Mouse (Mus musculus): Measurements from ENCODE around the gene Sarm1. TPM values are rescaled to one million over a fixed set of nuclear protein-coding genes. Genes with fewer than 3 reads are reported as not detected.

The Sarm1 gene
- polyA plus RNA-seq, 1 experiment from 2014 or later = 16.9 TPM

- Histone ChIP-seq H3K4me1 (peaks cover 48% of the 10 kb centered on the region), H3K27ac (replicated peaks) (peak overlapping the region; percentile 42; the same call in 1 of the 2 replicates), H3K36me3 (peaks cover 17% of the 10 kb centered on the region), H3K9me3 (replicated peaks) (no peaks in the 10 kb centered on the region), H3K27me3 (ENCODE audit: low read depth, poor library complexity, severe bottlenecking) (peaks cover 39% of the 10 kb centered on the region), H3K4me3 (no peak overlapping the region)
- DNase-seq (ENCODE audit: low spot score) = no peak
- WGBS = 83% methylated on average over 20 of the region's 20 CpGs
Measured at GRCm38 (mm10) chr11:78501529-78501928, 4.0 kb upstream of the Sarm1 start.

DNA sequence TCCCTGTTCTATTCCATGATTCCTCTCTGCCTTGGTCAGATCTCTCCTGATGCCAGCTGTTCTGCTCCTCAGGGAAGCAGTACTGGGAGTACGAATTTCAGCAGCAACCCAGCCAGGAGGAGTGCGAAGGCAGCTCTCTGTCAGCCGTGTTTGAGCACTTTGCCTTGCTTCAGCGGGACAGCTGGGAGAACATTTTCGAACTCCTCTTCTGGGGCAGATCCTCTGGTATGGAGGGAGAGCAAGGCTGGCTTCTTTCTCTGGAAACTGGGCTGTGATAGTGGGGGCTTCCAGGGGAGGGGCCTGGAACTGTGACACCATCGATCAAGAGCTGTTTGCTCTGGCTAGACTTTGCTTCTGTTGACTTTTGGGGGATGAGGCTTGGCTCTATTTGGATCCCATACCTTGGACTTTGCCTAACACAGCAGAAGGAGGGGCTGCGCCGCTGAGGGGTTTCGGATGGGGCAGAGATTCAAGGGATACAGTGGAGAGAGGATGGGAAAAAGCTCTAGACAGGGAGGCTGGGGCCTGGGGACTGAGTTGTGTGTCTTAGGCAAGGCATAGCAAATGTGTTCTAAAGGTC, 3.2 kb upstream of the Sarm1 start:
- H3K4me3 ChIP-seq = peak overlapping the region; percentile 73
- peaks cover 9% of the 10 kb centered on the region for H3K36me3 ChIP-seq
- 83% methylated on average over 9 of the region's 9 CpGs for WGBS
- H3K9me3 ChIP-seq (replicated peaks) = no peaks in the 10 kb centered on the region
- peak overlapping the region; percentile 80 for H3K27ac ChIP-seq (replicated peaks)
- H3K4me1 ChIP-seq = peaks cover 56% of the 10 kb centered on the region
- DNase-seq (ENCODE audit: low spot score) = no peak
- H3K27me3 ChIP-seq (ENCODE audit: low read depth, poor library complexity, severe bottlenecking) = peaks cover 47% of the 10 kb centered on the region

GRCm38 (mm10) chr11:78499543-78499942, 2.0 kb upstream of the Sarm1 start:
- 45% methylated on average over 16 of the region's 16 CpGs for WGBS
- H3K9me3 ChIP-seq (replicated peaks) = no peaks in the 10 kb centered on the region
- no peak for DNase-seq (ENCODE audit: low spot score)
- H3K27me3 ChIP-seq (ENCODE audit: low read depth, poor library complexity, severe bottlenecking) = peaks cover 59% of the 10 kb centered on the region
- H3K4me1 ChIP-seq = peaks cover 59% of the 10 kb centered on the region
- H3K27ac ChIP-seq (replicated peaks) = peak overlapping the region; percentile 80
- H3K4me3 ChIP-seq = peak overlapping the region; percentile 73
- no peaks in the 10 kb centered on the region for H3K36me3 ChIP-seq

DNA sequence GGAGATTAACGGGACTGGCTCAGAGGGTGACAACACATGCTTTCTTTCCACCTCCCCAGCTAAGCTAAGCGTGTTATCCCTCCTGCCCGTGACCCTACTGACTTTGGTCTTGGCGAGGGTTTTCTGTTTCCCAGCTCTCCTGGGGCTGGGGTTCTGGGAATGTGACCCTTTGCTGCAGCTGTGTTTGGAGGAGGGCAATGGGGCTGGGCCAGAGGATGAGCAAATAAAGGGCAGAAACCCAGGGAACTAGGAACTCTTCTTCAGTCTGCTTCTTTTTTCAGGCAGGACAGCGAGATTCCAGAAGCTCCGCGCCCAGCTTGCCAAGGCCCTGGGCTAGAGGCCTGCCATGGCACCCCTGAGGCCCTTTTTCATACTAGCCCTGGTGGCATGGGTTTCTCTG, 1.4 kb upstream of the Sarm1 start, which contains the start of gene Vtn:
Vtn (plus strand) TSS at position 88 of the 400 bp plus-strand sequence.
- Histone ChIP-seq H3K27ac (replicated peaks) (peak within 1 kb of the TSS; percentile 80), H3K36me3 (no peaks in the 10 kb centered on the region), H3K27me3 (ENCODE audit: low read depth, poor library complexity, severe bottlenecking) (peaks cover 64% of the 10 kb centered on the region), H3K4me3 (peak within 1 kb of the TSS; percentile 73), H3K4me1 (peaks cover 59% of the 10 kb centered on the region), H3K9me3 (replicated peaks) (no peaks in the 10 kb centered on the region)
- DNase-seq (ENCODE audit: low spot score) = peak; percentile 58
- 38% methylated on average over 7 of the region's 7 CpGs for WGBS

GRCm38 (mm10) chr11:78497071-78497541, 448 bp downstream of the Sarm1 start:
- H3K27me3 ChIP-seq (ENCODE audit: low read depth, poor library complexity, severe bottlenecking) = peaks cover 77% of the 10 kb centered on the region
- H3K4me3 ChIP-seq = peak overlapping the region; percentile 73
- H3K9me3 ChIP-seq (replicated peaks) = no peaks in the 10 kb centered on the region
- H3K27ac ChIP-seq (replicated peaks) = peak overlapping the region; percentile 80
- WGBS = under 1% methylated on average over 44 of the region's 44 CpGs
- H3K36me3 ChIP-seq = no peaks in the 10 kb centered on the region
- DNase-seq (ENCODE audit: low spot score) = peak; percentile 60
- peaks cover 59% of the 10 kb centered on the region for H3K4me1 ChIP-seq

DNA sequence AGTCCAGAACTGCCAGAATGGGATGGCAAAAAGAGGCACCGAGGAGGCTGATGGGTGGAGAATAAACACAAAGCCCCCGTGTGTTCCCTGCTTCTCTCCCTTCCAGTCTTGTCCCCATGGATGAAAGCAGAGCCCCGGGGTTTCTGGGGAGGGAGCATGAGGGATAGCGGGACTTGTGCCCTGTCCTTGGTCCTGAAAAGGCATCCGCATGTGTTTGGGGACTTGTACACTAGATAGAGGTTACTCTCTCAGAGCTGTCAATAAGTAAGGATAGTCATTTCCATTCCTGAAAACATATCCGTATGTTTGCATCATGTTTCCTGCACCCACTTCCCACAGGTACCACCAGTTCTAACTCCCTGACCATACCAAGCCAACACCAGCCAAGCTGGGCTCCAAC, 1.6 kb downstream of the Sarm1 start:
- peak; percentile 51 for DNase-seq (ENCODE audit: low spot score)
- 6% methylated on average over 6 of the region's 6 CpGs for WGBS

GRCm38 (mm10) chr11:78490781-78491241, 6.7 kb downstream of the Sarm1 start:
- Histone ChIP-seq H3K27me3 (ENCODE audit: low read depth, poor library complexity, severe bottlenecking) (peaks cover 94% of the 10 kb centered on the region), H3K9me3 (replicated peaks) (no peaks in the 10 kb centered on the region), H3K4me1 (peaks cover 24% of the 10 kb centered on the region), H3K27ac (replicated peaks) (peak overlapping the region; percentile 55; the same call in 1 of the 2 replicates), H3K4me3 (peak overlapping the region; percentile 50), H3K36me3 (peaks cover 19% of the 10 kb centered on the region)
- peak; percentile 74 for DNase-seq (ENCODE audit: low spot score)
- WGBS = 8% methylated on average over 48 of the region's 48 CpGs

More for the DNA sequence above, 1.6 kb downstream of the Sarm1 start:
- Histone ChIP-seq H3K4me1 (peaks cover 59% of the 10 kb centered on the region), H3K27me3 (ENCODE audit: low read depth, poor library complexity, severe bottlenecking) (peaks cover 84% of the 10 kb centered on the region), H3K27ac (replicated peaks) (no peak overlapping the region), H3K4me3 (peak overlapping the region; percentile 73), H3K36me3 (no peaks in the 10 kb centered on the region), H3K9me3 (replicated peaks) (no peaks in the 10 kb centered on the region)

DNA sequence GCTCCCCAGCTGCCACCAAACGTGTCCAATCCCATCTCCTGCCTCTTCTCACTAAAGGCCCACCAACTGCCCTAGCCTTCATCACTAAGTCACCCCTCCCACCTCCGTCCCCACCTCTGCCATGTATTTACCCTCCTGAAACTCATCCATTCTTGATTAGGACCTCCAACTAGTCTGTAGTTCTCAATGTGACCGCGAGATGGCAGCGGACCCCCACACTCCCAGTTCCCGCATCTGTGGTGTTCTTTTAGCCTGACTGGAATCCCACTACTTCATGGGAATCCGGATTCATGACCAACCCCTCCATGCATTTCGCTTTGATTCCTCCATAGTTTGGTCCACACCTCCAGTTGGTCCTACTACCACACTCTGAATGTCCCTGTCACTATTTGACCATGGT, 9.4 kb downstream of the Sarm1 start:
- 0 out of 2 replicates have a peak overlapping the region, but pooled peaks have one; percentile 20 for H3K4me3 ChIP-seq
- no peaks in the 10 kb centered on the region for H3K9me3 ChIP-seq (replicated peaks)
- H3K27ac ChIP-seq (replicated peaks) = no peak overlapping the region
- 3% methylated on average over 8 of the region's 8 CpGs for WGBS
- H3K4me1 ChIP-seq = peaks cover 20% of the 10 kb centered on the region
- peaks cover 86% of the 10 kb centered on the region for H3K27me3 ChIP-seq (ENCODE audit: low read depth, poor library complexity, severe bottlenecking)
- DNase-seq (ENCODE audit: low spot score) = peak; percentile 81
- peaks cover 24% of the 10 kb centered on the region for H3K36me3 ChIP-seq

DNA sequence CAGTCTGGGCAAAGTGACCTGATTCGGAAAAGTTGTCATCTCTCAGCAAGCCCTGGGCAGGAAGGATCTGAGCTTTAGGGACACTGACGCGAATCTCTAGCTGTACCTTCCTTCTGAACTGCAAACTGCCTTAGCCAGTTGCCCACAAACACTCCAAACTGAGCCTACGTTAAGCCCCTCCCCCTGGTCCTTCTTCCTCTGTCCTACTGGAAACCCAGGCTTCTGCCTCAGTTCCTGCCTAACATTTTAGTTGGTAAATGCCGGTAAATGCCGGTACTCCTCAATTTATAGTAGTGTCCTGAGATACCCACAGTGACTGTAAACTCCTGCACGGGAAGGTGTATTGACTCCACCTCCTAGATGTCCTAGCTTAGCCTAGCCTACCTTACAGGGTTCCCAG, 13.9 kb downstream of the Sarm1 start:
- peaks cover 6% of the 10 kb centered on the region for H3K4me1 ChIP-seq
- H3K27ac ChIP-seq (replicated peaks) = no peak overlapping the region
- peaks cover 51% of the 10 kb centered on the region for H3K27me3 ChIP-seq (ENCODE audit: low read depth, poor library complexity, severe bottlenecking)
- 63% methylated on average over 7 of the region's 7 CpGs for WGBS
- no peaks in the 10 kb centered on the region for H3K9me3 ChIP-seq (replicated peaks)
- H3K4me3 ChIP-seq = no peak overlapping the region
- H3K36me3 ChIP-seq = peaks cover 48% of the 10 kb centered on the region
- no peak for DNase-seq (ENCODE audit: low spot score)

- 89% methylated on average over 3 of the region's 3 CpGs for WGBS
- Histone ChIP-seq H3K4me3 (no peak overlapping the region), H3K27me3 (ENCODE audit: low read depth, poor library complexity, severe bottlenecking) (no peaks in the 10 kb centered on the region), H3K9me3 (replicated peaks) (no peaks in the 10 kb centered on the region), H3K27ac (replicated peaks) (no peak overlapping the region), H3K4me1 (no peaks in the 10 kb centered on the region), H3K36me3 (peaks cover 45% of the 10 kb centered on the region)
- DNase-seq (ENCODE audit: low spot score) = no peak
Measured at GRCm38 (mm10) chr11:78475289-78475688, 22.3 kb downstream of the Sarm1 start.

- DNase-seq (ENCODE audit: low spot score) = no peak
- no peaks in the 10 kb centered on the region for H3K9me3 ChIP-seq (replicated peaks)
- no peak overlapping the region for H3K27ac ChIP-seq (replicated peaks)
- H3K4me1 ChIP-seq = peaks cover 6% of the 10 kb centered on the region
- peaks cover 48% of the 10 kb centered on the region for H3K36me3 ChIP-seq
- no peaks in the 10 kb centered on the region for H3K27me3 ChIP-seq (ENCODE audit: low read depth, poor library complexity, severe bottlenecking)
- 91% methylated on average over 10 of the region's 10 CpGs for WGBS
- no peak overlapping the region for H3K4me3 ChIP-seq
Measured at GRCm38 (mm10) chr11:78471326-78472103, 26.0 kb downstream of the Sarm1 start.

- Histone ChIP-seq H3K9me3 (replicated peaks) (no peaks in the 10 kb centered on the region), H3K4me3 (no peak overlapping the region), H3K27me3 (ENCODE audit: low read depth, poor library complexity, severe bottlenecking) (0 out of 2 replicates have a peak, but pooled peaks cover 8% of the 10 kb centered on the region), H3K27ac (replicated peaks) (no peak overlapping the region), H3K4me1 (peaks cover 34% of the 10 kb centered on the region), H3K36me3 (peaks cover 31% of the 10 kb centered on the region)
- WGBS = 75% methylated on average over 3 of the region's 3 CpGs
- no peak for DNase-seq (ENCODE audit: low spot score)
Measured at GRCm38 (mm10) chr11:78467932-78468331, 29.6 kb downstream of the Sarm1 start.

DNA sequence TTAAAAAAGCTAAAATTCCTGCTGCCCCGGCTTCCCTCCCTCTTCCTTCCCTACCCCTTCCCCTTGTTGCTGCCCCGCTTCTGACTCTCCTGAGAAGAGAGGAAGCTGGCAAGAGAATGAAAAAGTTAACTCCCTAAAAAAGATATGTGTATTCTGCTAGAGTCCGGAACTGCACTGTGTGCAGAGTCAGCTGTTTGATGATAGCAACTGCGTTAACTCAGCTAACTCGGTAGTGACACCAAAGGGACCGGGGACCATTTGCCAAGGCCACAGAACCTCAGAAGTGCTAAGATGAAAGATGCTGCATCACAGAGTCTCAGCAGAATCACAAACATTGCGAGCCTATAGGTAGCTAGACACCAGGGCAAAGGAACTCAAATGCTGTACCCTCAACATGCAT, 30.0 kb downstream of the Sarm1 start:
- Histone ChIP-seq H3K27ac (replicated peaks) (no peak overlapping the region), H3K27me3 (ENCODE audit: low read depth, poor library complexity, severe bottlenecking) (0 out of 2 replicates have a peak, but pooled peaks cover 8% of the 10 kb centered on the region), H3K36me3 (peaks cover 27% of the 10 kb centered on the region), H3K4me1 (peaks cover 38% of the 10 kb centered on the region), H3K9me3 (replicated peaks) (no peaks in the 10 kb centered on the region), H3K4me3 (no peak overlapping the region)
- WGBS = 90% methylated on average over 7 of the region's 7 CpGs
- DNase-seq (ENCODE audit: low spot score) = no peak
